Mouse (Mus musculus) heart, adult 2 months (tissue): ENCODE measurements around the gene Vmn1r3. TPM values are rescaled to one million over a fixed set of nuclear protein-coding genes. Genes with fewer than 3 reads are reported as not detected.
"Not testable (repeated sequence)": the region's sequence is repeated elsewhere in the genome, so short reads cannot be mapped to it uniquely, and the experiment has no call there.

Experiments used
- DNase-seq, 2 experiments: peaks; one replicate each; pipeline ENCODE4 v3.0.0; 2021
- H3K27ac ChIP-seq: fragments of 200-600 bp; 2 replicates; pipeline ENCODE4 v1.8.1; 2022
- H3K27me3 ChIP-seq: fragments of 200-500 bp; 2 replicates; pipeline ENCODE4 v1.6.1; 2012; ENCODE audit warnings: mild to moderate bottlenecking, low read length, inconsistent platforms, mixed read lengths; ENCODE audit not compliant: control insufficient read depth, insufficient read depth
- H3K36me3 ChIP-seq: fragments of 200-500 bp; 2 replicates; pipeline ENCODE4 v1.6.1; 2012; ENCODE audit warnings: low read length, inconsistent platforms; ENCODE audit not compliant: control insufficient read depth, insufficient read depth
- H3K4me1 ChIP-seq: fragments of 200-500 bp; 2 replicates; pipeline ENCODE4 v1.6.1; 2011; ENCODE audit warnings: low read length; ENCODE audit not compliant: control insufficient read depth, insufficient read depth
- H3K4me3 ChIP-seq: fragments of 200-600 bp; 2 replicates; pipeline ENCODE4 v1.8.1; 2022
- H3K79me2 ChIP-seq: fragments of 200-500 bp; replicated peaks from 2 replicates; pipeline ENCODE4 v1.6.1; 2012; ENCODE audit warnings: mild to moderate bottlenecking, inconsistent platforms, low read length, moderate library complexity, mixed read lengths; ENCODE audit not compliant: control insufficient read depth, insufficient read depth
- H3K9ac ChIP-seq: fragments of 200-500 bp; 2 replicates; pipeline ENCODE4 v1.6.1; 2012; ENCODE audit warnings: low read depth, mild to moderate bottlenecking, control low read depth, inconsistent platforms, low read length, mixed read lengths
- CTCF ChIP-seq: fragments of 200-600 bp; IDR thresholded peaks from 2 replicates; pipeline ENCODE4 v1.8.1; 2022; ENCODE audit warnings: antibody characterized with exemption, mild to moderate bottlenecking, moderate library complexity
- EP300 ChIP-seq: fragments of 200-500 bp; IDR thresholded peaks from 2 replicates; pipeline ENCODE4 v1.6.1; 2011; ENCODE audit warnings: low read depth, low read length, control low read depth; ENCODE audit not compliant: insufficient read depth
- POLR2A ChIP-seq: fragments of 200-500 bp; IDR thresholded peaks from 2 replicates; pipeline ENCODE4 v1.6.1; 2011; ENCODE audit warnings: mild to moderate bottlenecking, low read depth, low read length, control low read depth; ENCODE audit not compliant: insufficient read depth
- WGBS: fragments of 180-500 bp; shearing (Covaris S2); methylation state at CpG from one replicate; pipeline ENCODE4 v1.1.7; 2018; 5-methylcytosine and 5-hydroxymethylcytosine counted together
- intact Hi-C: fragments of 180-260 bp; cut with DNase I; formaldehyde crosslinking; loops from one replicate; pipeline ENCODE4 v1.15.1; 2025
- polyA plus RNA-seq: library from polyadenylated mRNA; depleted of rRNA; stranded (reverse); fragments of >200 nt; gene quantifications from 2 replicates; pipeline ENCODE4 v1.2.3, GENCODE M21; 2012; rRNA removed
- total RNA-seq, 2 experiments: library from RNA; stranded (reverse); gene quantifications; 2 replicates each; pipeline ENCODE4 v1.2.3; 2021

The Vmn1r3 gene
- total and polyA plus RNA-seq, 3 experiments, result not detected

- 87% methylated on average over 7 of the region's 8 CpGs for WGBS
- DNase-seq, H3K27ac ChIP-seq, H3K4me3 ChIP-seq, H3K79me2 ChIP-seq, intact Hi-C loops, H3K36me3 ChIP-seq, H3K9ac ChIP-seq, H3K4me1 ChIP-seq, H3K27me3 ChIP-seq: not testable (repeated sequence)
Observed at GRCm38 (mm10) chr4:3175756-3176155, 9.4 kb downstream of the Vmn1r3 start.

GRCm38 (mm10) chr4:3174586-3174985, 10.6 kb downstream of the Vmn1r3 start:
- DNase-seq, H3K4me3 ChIP-seq, H3K4me1 ChIP-seq, intact Hi-C loops, H3K27me3 ChIP-seq, H3K79me2 ChIP-seq, H3K36me3 ChIP-seq, H3K9ac ChIP-seq, H3K27ac ChIP-seq: not testable (repeated sequence)
- 74% methylated on average over 4 of the region's 4 CpGs for WGBS

GRCm38 (mm10) chr4:3167020-3167419, 18.1 kb downstream of the Vmn1r3 start, which contains the start of gene Vmn1r2:
Vmn1r2 (plus strand) TSS chr4:3167320.
- not testable (repeated sequence) for H3K4me3 ChIP-seq, H3K79me2 ChIP-seq
- no CpG with 5 or more reads among the region's 1 CpGs for WGBS

GRCm38 (mm10) chr4:3165046-3165445, 20.1 kb downstream of the Vmn1r3 start:
- Histone ChIP-seq H3K27ac (no peak overlapping the region), H3K79me2 (no peaks in the 10 kb centered on the region), H3K36me3 (no peaks in the 10 kb centered on the region), H3K9ac (no peak overlapping the region), H3K4me3 (no peak overlapping the region), H3K4me1 (no peaks in the 10 kb centered on the region), H3K27me3 (no peaks in the 10 kb centered on the region)
- 96% methylated on average over 4 of the region's 4 CpGs for WGBS
- intact Hi-C loops, result no loop called here
- no peak for TF ChIP-seq CTCF
- TF ChIP-seq EP300, result no peak
- TF ChIP-seq POLR2A, result no peak
- no peak for DNase-seq

More at GRCm38 (mm10) chr4:3167020-3167419, 18.1 kb downstream of the Vmn1r3 start, which contains the start of gene Vmn1r2:
- H3K27me3 ChIP-seq, intact Hi-C loops, H3K27ac ChIP-seq, DNase-seq, H3K9ac ChIP-seq, H3K36me3 ChIP-seq, H3K4me1 ChIP-seq: not testable (repeated sequence)

GRCm38 (mm10) chr4:3164429-3164828, 20.7 kb downstream of the Vmn1r3 start:
- intact Hi-C loops, H3K4me1 ChIP-seq, H3K79me2 ChIP-seq, H3K9ac ChIP-seq, DNase-seq, H3K4me3 ChIP-seq, H3K36me3 ChIP-seq, H3K27ac ChIP-seq, H3K27me3 ChIP-seq: not testable (repeated sequence)

- H3K79me2 ChIP-seq, H3K4me3 ChIP-seq, H3K36me3 ChIP-seq, DNase-seq, H3K27me3 ChIP-seq, intact Hi-C loops, H3K4me1 ChIP-seq, H3K27ac ChIP-seq, H3K9ac ChIP-seq: not testable (repeated sequence)
- 41% methylated on average over 2 of the region's 2 CpGs for WGBS
Observed at GRCm38 (mm10) chr4:3153320-3153719, 31.8 kb downstream of the Vmn1r3 start.

GRCm38 (mm10) chr4:3147926-3148325, 37.2 kb downstream of the Vmn1r3 start:
- H3K4me3 ChIP-seq, DNase-seq, H3K79me2 ChIP-seq, H3K27ac ChIP-seq, intact Hi-C loops, H3K36me3 ChIP-seq, H3K9ac ChIP-seq, H3K27me3 ChIP-seq, H3K4me1 ChIP-seq: not testable (repeated sequence)
- WGBS, result 27% methylated on average over 1 of the region's 3 CpGs

Other genes starting within 250 kb of the Vmn1r3 start
- not detected for gene Vmn1r2, start 18.0 kb downstream of the Vmn1r3 start, total RNA-seq
- gene Vmn1r2, start 18.0 kb downstream of the Vmn1r3 start, polyA plus RNA-seq, result not detected in 2 replicates